Mouse (Mus musculus) stomach, postnatal 0 days (tissue): ENCODE data around the gene Chrna9.

ENCODE experiments used
- CTCF ChIP-seq: IDR thresholded peaks from 2 replicates; pipeline ENCODE4 v1.5.1; 2016; ENCODE audit warnings: antibody characterized with exemption, low read depth, mild to moderate bottlenecking, moderate library complexity
- EP300 ChIP-seq: optimal IDR thresholded peaks from 2 replicates; pipeline ENCODE3; 2016; ENCODE audit warnings: antibody characterized with exemption

DNA sequence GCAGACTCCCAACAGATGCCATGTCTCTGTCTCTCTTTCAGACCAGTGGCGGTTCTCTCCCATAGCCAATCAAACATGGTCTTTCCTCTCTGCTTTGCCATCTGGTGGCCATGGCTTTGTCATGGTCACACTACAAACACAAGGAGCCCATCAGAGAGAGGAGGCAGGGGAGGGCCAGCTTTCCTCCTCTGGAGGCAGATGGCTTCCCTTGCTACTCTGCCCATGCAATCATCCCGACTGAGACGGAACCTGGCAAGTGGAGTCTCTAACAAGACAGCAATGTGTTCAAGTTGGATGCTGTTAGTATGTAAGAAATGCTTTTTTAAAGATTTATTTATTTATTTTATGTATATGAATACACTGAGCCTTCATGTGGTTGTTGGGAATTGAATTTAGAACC lies 14.8 kb upstream of the Chrna9 start:
- no peak for TF ChIP-seq CTCF
- TF ChIP-seq EP300 = no peak
